Mouse (Mus musculus) left cerebral cortex, adult 11 months (tissue): ENCODE results near the gene A730061H03Rik.

Source experiments
- DNase-seq: peaks from one replicate; pipeline ENCODE4 v3.0.0; 2022; ENCODE audit warnings: low spot score

The A730061H03Rik gene

GRCm38 (mm10) chr14:55560202-55561073 lies at the start of gene A730061H03Rik:
A730061H03Rik (minus strand) TSS chr14:55560406.
- DNase-seq, result peak; percentile 99

GRCm38 (mm10) chr14:55608339-55608738 lies 48.1 kb upstream of the A730061H03Rik start:
- DNase-seq, result no peak

GRCm38 (mm10) chr14:55605743-55606459 lies 45.7 kb upstream of the A730061H03Rik start:
- DNase-seq, result no peak

DNA sequence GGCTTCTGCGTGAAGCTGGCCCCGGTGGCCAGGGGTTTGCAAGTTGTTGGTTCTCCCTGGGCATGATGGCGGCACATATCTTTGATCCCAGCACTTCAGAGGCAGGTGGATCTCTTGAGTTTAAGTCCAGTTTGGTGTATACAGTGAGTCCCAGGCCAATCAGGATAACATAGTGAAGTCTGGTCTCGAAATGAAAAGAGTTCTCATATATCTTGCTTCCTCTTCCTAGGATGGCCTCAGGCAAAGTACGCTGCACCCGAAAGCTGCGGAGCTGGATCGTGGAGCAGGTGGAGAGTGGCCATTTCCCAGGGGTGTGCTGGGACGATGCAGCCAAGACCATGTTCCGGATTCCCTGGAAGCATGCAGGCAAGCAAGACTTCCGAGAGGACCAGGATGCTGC lies 44.6 kb upstream of the A730061H03Rik start:
- DNase-seq, result no peak

DNA sequence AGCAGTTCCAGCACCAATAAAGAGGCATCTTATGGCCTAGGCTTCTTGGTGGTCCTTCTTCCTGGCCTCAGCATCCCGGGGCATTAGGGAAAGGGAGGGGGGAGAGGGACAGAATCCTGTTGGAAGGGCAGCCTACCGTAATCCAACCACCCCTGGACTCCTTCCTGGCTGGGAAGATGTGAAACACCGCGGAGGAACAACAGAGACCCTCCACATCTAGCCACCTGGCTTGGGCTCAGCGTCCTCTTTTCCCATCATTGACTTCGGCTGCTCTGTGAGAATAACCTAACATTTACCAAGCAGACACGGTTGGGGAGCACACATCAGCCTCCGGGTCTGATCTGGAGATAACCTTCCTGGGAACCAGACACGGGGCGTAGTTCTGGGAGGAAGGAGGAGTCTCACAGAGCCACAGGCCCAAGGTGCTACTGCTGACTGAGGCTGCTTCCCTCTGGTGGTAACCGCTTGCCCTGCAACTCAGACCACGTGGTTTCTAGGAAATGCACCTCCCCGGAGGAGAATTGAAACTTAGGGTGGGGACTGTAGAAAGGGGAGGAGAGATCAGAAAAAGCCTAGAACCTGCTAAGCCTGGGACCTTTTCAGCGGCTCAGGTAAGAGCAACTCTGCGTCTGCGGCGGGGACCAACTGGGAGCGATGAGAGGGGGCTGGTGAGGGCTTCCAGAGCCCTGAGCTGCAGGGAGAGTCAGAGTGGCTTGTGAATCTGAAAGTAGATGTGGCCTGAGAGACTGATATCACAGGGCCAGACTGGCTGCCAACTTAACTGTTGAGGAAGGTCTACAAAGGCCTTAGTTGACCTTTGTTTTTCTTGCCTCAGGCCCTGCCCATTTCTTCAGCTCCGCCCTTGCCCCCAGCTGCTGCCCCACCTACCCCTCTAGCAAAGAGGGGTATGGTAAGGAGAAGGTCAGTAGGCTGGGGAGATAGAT lies 43.7 kb upstream of the A730061H03Rik start:
- DNase-seq, result peak; percentile 85

DNA sequence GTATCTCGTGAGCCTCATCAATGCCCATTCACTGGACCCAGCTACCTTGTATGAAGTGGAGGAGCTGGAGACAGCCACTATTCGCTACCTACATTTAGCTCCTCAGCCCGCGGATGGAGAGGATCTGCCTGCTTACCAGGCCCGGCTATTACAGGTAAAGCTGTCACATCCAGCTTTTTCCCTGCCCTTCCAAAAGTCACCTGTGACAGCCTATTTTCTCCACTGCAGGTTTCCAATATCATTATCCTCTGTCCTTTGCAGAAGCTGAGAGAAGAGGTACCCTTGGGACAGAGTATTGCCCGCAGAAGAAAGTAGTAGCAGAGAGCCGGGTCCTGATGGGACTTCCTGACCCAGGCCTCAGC lies 43.0 kb upstream of the A730061H03Rik start, which contains the start of gene Irf9:
TSS of gene Irf9 (plus strand) at position 301 of the 362 bp plus-strand sequence.
- DNase-seq, result no peak

GRCm38 (mm10) chr14:55598521-55599390 lies 38.5 kb upstream of the A730061H03Rik start:
- DNase-seq, result no peak

DNA sequence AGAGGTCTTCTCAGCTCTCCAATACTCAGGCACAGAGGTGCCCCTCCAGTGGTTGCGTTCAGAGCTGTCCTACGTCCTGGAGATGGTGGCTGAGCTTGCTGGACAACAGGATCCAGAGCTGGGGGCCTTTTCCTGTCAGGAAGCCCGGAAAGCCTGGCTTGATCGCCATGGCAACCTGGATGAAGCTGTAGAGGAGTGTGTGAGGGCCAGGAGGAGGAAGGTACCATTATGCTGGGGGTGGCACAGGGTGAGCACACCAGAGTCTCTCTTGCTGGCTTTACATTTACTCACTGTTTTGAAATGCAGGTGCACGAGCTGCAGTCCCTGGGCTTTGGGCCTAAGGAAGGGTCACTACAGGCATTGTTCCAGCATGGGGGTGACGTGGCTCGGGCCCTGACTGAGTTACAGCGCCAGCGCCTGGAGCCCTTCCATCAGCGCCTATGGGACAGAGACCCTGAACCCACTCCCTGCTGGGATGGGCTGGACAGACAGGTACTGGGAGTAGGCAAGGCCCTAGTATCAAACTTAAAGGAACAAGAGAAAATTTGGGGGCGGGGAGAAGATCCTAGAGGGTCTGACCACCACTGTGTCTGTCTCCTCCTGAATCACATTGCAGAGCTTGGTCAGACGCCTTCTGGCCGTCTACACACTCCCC lies 36.0 kb upstream of the A730061H03Rik start:
- no peak for DNase-seq

GRCm38 (mm10) chr14:55592226-55592625 lies 32.0 kb upstream of the A730061H03Rik start:
- no peak for DNase-seq

DNA sequence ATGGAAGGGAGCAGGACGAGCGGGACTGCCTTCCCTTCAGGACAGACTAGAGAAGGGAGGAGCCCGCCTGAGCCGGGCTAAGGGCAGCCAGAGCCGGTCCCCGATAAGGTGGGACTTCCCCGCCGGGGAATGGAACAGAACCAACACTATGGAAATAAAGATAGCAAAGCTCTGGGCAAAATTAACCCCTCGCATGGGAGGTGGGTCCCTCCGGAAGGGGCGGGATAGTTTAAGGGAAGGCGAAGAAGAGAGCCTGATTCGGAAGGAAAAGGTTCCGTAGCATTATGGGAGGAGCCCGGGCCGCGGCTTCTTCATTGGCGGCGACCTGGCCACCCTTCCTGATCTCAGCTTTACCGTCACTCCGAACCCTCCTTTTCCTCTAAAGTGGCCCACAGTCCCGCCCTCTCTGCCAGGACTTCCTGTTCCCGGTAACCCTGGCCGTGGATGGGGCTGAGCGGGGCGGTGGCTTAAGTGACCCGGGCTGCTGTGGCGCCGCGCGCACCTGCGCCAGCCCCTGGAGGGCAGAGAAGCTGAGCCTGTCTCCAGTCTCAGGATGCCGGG lies 31.2 kb upstream of the A730061H03Rik start, which contains the start of gene Rnf31:
TSS of gene Rnf31 (plus strand) at position 378 of the 561 bp plus-strand sequence.
- DNase-seq, result peak; percentile 91

GRCm38 (mm10) chr14:55590748-55591330 lies 30.6 kb upstream of the A730061H03Rik start, which contains the start of gene Psme2:
Psme2 (minus strand) TSS chr14:55591113.
- DNase-seq, result peak; percentile 90

DNA sequence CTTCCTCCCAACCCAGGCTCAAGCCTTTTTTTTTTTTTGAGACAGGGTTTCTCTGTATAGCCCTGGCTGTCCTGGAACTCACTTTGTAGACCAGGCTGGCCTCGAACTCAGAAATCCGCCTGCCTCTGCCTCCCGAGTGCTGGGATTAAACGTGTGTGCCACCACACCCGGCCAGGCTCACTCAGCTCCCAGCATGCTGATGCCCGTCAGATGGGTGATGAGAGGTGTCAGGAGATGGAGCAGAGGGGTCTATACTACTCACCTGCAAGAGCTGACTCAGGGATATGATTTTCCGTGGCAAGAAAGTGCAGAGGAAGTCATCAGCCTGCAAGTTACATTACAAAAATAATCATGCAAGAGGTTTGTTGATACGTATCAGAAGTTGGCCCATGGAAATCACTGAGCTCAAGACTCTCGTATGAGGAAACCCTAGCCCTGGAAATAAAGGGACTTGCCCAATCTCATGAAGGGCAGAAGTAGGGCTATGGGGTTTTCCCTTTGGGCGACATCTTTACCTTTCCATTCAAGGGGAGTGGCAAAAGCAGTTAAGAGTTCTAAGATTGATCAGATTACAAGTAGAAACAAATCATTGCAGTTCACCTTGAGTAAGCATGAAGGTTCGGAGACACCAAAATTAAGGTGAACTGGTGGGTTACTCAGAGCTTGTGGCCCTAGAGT lies 29.7 kb upstream of the A730061H03Rik start:
- DNase-seq, result no peak

- no peak for DNase-seq
Observed at GRCm38 (mm10) chr14:55589271-55589670, 29.1 kb upstream of the A730061H03Rik start.

DNA sequence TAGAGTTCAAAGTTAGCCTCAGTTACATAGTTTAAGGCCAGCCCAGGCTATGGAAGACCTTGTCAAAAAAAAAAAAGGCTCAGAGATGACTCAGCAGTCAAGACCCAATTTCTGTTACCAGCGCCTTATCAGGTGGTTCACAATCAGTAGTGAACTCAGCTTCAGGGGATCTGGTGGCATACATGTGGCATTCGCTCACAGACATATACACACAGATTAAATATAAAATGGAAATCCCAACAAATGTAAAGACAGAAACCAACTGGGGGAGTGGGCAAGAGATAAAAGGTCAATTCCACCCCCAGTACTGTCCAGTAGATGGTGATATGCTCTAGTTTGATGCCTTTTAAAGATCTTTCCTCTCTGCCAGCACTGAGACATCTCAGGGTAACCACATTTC lies 25.9 kb upstream of the A730061H03Rik start:
- no peak for DNase-seq

DNA sequence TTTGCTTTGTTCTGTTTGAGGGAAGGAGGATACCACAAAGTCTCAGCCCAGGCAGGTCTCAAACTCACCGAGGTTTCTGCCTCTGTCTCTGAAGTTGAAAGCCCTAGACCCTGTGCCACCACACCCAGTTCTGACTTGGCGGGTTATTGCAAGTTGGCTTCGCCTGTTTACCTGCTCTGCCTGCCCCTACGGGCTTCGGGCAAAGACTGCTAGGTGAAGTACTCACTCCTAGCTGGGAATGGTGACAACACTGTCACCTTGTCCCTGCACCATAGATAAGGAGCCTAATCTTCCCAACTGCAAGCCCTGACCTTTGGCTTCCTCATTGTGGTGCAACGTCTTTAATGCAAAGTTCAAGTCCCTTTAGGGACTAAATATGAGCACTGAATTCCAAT lies 25.4 kb upstream of the A730061H03Rik start:
- no peak for DNase-seq

DNA sequence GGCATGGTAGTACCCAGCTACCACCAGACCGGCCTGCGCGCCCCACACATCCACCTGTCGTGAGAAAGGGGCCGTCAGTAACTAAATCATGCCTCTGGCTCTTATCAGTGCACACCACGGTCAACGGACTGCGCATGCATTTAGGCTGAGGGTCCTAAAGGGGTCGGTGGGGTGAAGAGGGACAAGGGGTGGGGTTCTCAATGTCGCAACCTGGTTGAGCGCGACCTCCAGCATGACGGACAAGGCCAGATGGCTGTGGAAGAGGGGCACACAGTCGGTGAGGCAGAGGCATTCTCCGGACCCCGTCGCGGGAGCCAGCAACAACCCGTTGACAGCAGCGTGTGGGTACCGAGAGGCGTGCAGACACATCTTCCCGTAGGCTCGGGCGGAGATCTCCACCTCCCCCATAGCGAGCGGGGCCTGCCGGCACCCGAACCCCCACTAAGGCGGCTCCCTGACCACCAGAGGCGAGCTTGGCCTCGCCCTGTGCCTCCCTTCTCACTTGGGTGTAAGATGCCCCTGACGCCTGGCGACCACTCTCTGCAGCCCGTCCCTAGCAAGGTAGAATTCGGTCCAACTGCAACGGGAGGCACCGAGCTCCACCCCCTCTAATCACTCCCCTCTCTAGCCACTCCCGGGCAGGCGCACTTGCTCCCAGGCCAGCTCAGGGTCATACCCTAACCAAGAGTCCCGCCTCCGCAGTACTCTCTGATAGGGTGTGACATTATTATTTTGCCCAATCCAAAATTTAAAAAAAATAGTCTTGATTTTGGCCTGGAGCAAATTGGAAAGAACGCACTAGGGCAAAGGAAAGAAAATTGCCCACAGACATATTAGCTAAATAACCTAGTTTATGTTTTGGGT lies 24.7 kb upstream of the A730061H03Rik start, which contains the start of gene Emc9:
TSS of gene Emc9 (minus strand) at position 601 of the 864 bp plus-strand sequence.
- DNase-seq, result peak; percentile 48

- no peak for DNase-seq
Observed at GRCm38 (mm10) chr14:55584303-55584701, 24.1 kb upstream of the A730061H03Rik start.
